Mouse (Mus musculus) spleen, adult 2 months (tissue): Measurements from ENCODE around the gene Tle4.

Experiments used
- CTCF ChIP-seq: fragments of 200-500 bp; IDR thresholded peaks from 2 replicates; pipeline ENCODE4 v1.5.1; 2011; ENCODE audit warnings: mild to moderate bottlenecking, inconsistent platforms; ENCODE audit not compliant: insufficient read depth, insufficient read length, insufficient replicate concordance; ENCODE audit errors: extremely low read depth
- POLR2A ChIP-seq: fragments of 200-500 bp; IDR thresholded peaks from 2 replicates; pipeline ENCODE4 v1.6.1; 2011; ENCODE audit warnings: low read depth, low read length, inconsistent platforms

- no peak for TF ChIP-seq POLR2A
- no peak for TF ChIP-seq CTCF
Measured at GRCm38 (mm10) chr19:14599851-14600251, 2.0 kb upstream of the Tle4 start.
